Mouse (Mus musculus) heart, embryonic 14.5 days (tissue): ENCODE measurements around the gene Ano9. TPM values are rescaled to one million over a fixed set of nuclear protein-coding genes. Genes with fewer than 3 reads are reported as not detected.

ENCODE experiments used
- ATAC-seq: fragments of 200-750 bp; cut with Nextera tagmentation; 2 replicates; pipeline ENCODE4 v1.8.0; 2017; ENCODE audit warnings: low read depth, moderate TSS enrichment; ENCODE audit not compliant: insufficient number of reproducible peaks, insufficient read depth, low FRiP score
- H3K27ac ChIP-seq, 2 experiments: fragments of 200-500 bp in 1 of 2; fragments of 300-500 bp in 1 of 2; sonication (generic) in 1 of 2; replicated peaks in 1 of 2; 2 replicates each; pipeline ENCODE4 v1.5.1; 2012 to 2014; ENCODE audit warnings: low read depth in 2 of 2, low read length in 2 of 2, control low read depth in 1 of 2, mild to moderate bottlenecking in 1 of 2, mixed read lengths in 1 of 2; ENCODE audit not compliant: control insufficient read depth in 1 of 2, insufficient read depth in 1 of 2
- H3K27me3 ChIP-seq: fragments of 300-500 bp; sonication (generic); 2 replicates; pipeline ENCODE4 v1.6.1; 2014; ENCODE audit warnings: mild to moderate bottlenecking, low read length, control low read depth; ENCODE audit not compliant: control insufficient read depth, insufficient read depth
- H3K36me3 ChIP-seq: fragments of 300-500 bp; sonication (generic); 2 replicates; pipeline ENCODE4 v1.6.1; 2014; ENCODE audit warnings: mild to moderate bottlenecking, control low read depth, low read length, mixed read lengths; ENCODE audit not compliant: control insufficient read depth, insufficient read depth
- H3K4me1 ChIP-seq, 2 experiments: fragments of 200-500 bp in 1 of 2; fragments of 300-500 bp in 1 of 2; sonication (generic) in 1 of 2; 2 replicates each; pipeline ENCODE4 v1.6.1; 2012 to 2014; ENCODE audit warnings: low read length in 2 of 2, control low read depth in 1 of 2, mixed read lengths in 1 of 2; ENCODE audit not compliant: control insufficient read depth in 2 of 2, insufficient read depth in 2 of 2
- H3K4me2 ChIP-seq: fragments of 300-500 bp; sonication (generic); 2 replicates; pipeline ENCODE4 v1.6.1; 2014; ENCODE audit warnings: mild to moderate bottlenecking, low read length
- H3K4me3 ChIP-seq, 2 experiments: fragments of 200-500 bp in 1 of 2; fragments of 300-500 bp in 1 of 2; sonication (generic) in 1 of 2; 2 replicates each; pipeline ENCODE4 v1.5.1; 2012 to 2014; ENCODE audit warnings: low read length in 2 of 2, mild to moderate bottlenecking in 2 of 2, control low read depth in 1 of 2, low read depth in 1 of 2, moderate library complexity in 1 of 2; ENCODE audit not compliant: control insufficient read depth in 1 of 2, insufficient read depth in 1 of 2
- H3K9ac ChIP-seq: fragments of 300-500 bp; sonication (generic); 2 replicates; pipeline ENCODE4 v1.6.1; 2014; ENCODE audit warnings: mild to moderate bottlenecking, low read length
- H3K9me3 ChIP-seq: fragments of 300-500 bp; sonication (generic); 2 replicates; pipeline ENCODE4 v1.6.1; 2016; ENCODE audit warnings: low read length, control low read depth; ENCODE audit not compliant: control insufficient read depth
- WGBS: fragments of 180-500 bp; shearing (Covaris S2); extraction: QIAGEN DNeasy Blood & Tissue Kit; methylation state at CpG from one replicate; pipeline ENCODE4 v1.1.7; 2014; 5-methylcytosine and 5-hydroxymethylcytosine counted together
- polyA plus RNA-seq: library from polyadenylated mRNA; unstranded; fragments of >200 nt; fragmentation: Nextera tagmentation; extraction: Ambion mirVana; gene quantifications from 2 replicates; pipeline ENCODE4 v1.2.1, GENCODE M21; 2014

Gene Ano9
- polyA plus RNA-seq, 1 experiment from 2014 or later: 0.34 TPM

DNA sequence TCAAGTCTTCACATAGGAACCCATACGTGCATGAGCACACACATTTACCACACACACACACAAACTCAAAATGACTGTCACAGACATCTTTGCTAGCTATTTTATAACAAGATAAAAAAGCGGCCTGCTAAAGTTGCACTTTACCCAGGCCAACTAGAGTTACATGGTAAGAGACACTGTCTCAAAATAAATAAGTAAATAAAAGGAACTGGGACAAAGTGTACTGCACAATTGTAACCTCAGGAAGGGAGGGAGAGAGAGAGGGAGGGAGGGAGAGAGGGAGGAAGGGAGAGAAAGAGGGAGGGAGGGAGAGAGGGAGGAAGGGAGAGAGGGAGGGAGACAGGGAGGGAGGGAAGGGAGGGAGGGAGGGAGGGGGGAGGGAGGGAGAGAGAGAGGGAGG, 65.2 kb downstream of the Ano9 start:
- no peak overlapping the region for H3K4me3 ChIP-seq
- H3K4me1 ChIP-seq: peaks cover under 1 to 6% of the 10 kb centered on the region in 2 experiments; a peak in 3 of 4 replicates
- no peak overlapping the region for H3K9ac ChIP-seq
- no peaks in the 10 kb centered on the region for H3K36me3 ChIP-seq
- H3K9me3 ChIP-seq: 0 out of 2 replicates have a peak, but pooled peaks cover 2% of the 10 kb centered on the region
- H3K27ac ChIP-seq: no peak overlapping the region
- no peak for ATAC-seq
- WGBS: 72% methylated on average over 2 of the region's 2 CpGs
- no peak overlapping the region for H3K4me2 ChIP-seq
- no peaks in the 10 kb centered on the region; the same call in 1 of the 2 replicates for H3K27me3 ChIP-seq

DNA sequence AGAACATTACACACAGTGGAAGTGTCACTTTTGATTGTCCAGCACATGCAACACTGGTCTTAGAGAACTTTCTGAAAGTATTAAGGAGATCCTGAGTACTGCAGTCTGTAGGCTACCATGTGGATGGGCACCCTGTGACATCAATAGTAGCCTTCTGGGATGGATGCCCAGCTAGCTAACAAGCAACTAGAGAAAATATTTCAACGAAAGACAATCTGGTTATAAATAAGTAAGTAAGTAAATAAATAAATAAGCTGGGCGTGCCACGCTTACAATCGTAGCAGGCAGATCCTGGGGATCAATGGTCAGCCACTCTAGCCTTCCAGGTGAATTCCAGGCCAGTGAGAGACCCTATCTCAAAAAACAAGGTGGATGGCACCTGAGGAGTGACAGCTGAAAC, 65.6 kb downstream of the Ano9 start:
- Histone ChIP-seq H3K27me3 (no peaks in the 10 kb centered on the region; the same call in 1 of the 2 replicates), H3K27ac (no peak overlapping the region), H3K4me3 (no peak overlapping the region), H3K4me2 (no peak overlapping the region), H3K9ac (no peak overlapping the region), H3K9me3 (0 out of 2 replicates have a peak, but pooled peaks cover 2% of the 10 kb centered on the region), H3K4me1 (peaks cover 4 to 8% of the 10 kb centered on the region in 2 experiments; a peak in 3 of 4 replicates), H3K36me3 (no peaks in the 10 kb centered on the region)
- WGBS: 88% methylated on average over 4 of the region's 4 CpGs
- ATAC-seq: no peak

Other genes with a start within 250 kb of the Ano9 start
- 55.4 and 120 TPM in 2 replicates for gene Psmd13, start 235.8 kb downstream of the Ano9 start, polyA plus RNA-seq
- gene Sirt3, start 235.5 kb downstream of the Ano9 start, polyA plus RNA-seq: 48.4 and 57.2 TPM in 2 replicates
- 375 and 378 TPM in 2 replicates for gene Cox8b, start 217.4 kb downstream of the Ano9 start, polyA plus RNA-seq
- not detected in 2 replicates for gene Nlrp6, start 196.9 kb downstream of the Ano9 start, polyA plus RNA-seq
- gene Pgghg, start 176.4 kb downstream of the Ano9 start, polyA plus RNA-seq: 11.4 and 13.0 TPM in 2 replicates
- gene Ifitm5, start 167.5 kb downstream of the Ano9 start, polyA plus RNA-seq: 0.65 and 0.82 TPM in 2 replicates
- not detected in 2 replicates for gene Gm45717, start 161.9 kb downstream of the Ano9 start, polyA plus RNA-seq
- 615 and 692 TPM in 2 replicates for gene Ifitm2, start 161.8 kb downstream of the Ano9 start, polyA plus RNA-seq
- gene Ifitm1, start 150.6 kb downstream of the Ano9 start, polyA plus RNA-seq: 7.4 and 8.3 TPM in 2 replicates
- gene Ifitm3, start 107.0 kb downstream of the Ano9 start, polyA plus RNA-seq: 89.6 and 105 TPM in 2 replicates
- gene Ifitm6, start 99.9 kb downstream of the Ano9 start, polyA plus RNA-seq: 0.43 and 0.97 TPM in 2 replicates
- not detected in 2 replicates for gene Gm17387, start 88.7 kb downstream of the Ano9 start, polyA plus RNA-seq
- gene B4galnt4, start 56.7 kb downstream of the Ano9 start, polyA plus RNA-seq: 0.27 and 0.66 TPM in 2 replicates
- 0.23 TPM in 1 of 2 replicates, not detected in the other for gene Pkp3, start 39.6 kb downstream of the Ano9 start, polyA plus RNA-seq
- gene Sigirr, start 17.2 kb downstream of the Ano9 start, polyA plus RNA-seq: 2.8 TPM in 2 replicates
- 51.8 and 65.6 TPM in 2 replicates for gene Ptdss2, start 4.6 kb upstream of the Ano9 start, polyA plus RNA-seq
- gene Rnh1, start 55.1 kb upstream of the Ano9 start, polyA plus RNA-seq: 109 and 116 TPM in 2 replicates
- gene Hras, start 76.2 kb upstream of the Ano9 start, polyA plus RNA-seq: 93.9 and 96.7 TPM in 2 replicates
- 1.6 and 2.8 TPM in 2 replicates for gene Lrrc56, start 76.4 kb upstream of the Ano9 start, polyA plus RNA-seq
- 0.46 and 0.62 TPM in 2 replicates for gene Lmntd2, start 96.3 kb upstream of the Ano9 start, polyA plus RNA-seq
- gene Rassf7, start 98.1 kb upstream of the Ano9 start, polyA plus RNA-seq: 12.1 and 12.4 TPM in 2 replicates
- gene Phrf1, start 111.0 kb upstream of the Ano9 start, polyA plus RNA-seq: 41.3 and 44.4 TPM in 2 replicates
- gene Irf7, start 148.7 kb upstream of the Ano9 start, polyA plus RNA-seq: 2.8 and 4.7 TPM in 2 replicates
- gene Cdhr5, start 159.0 kb upstream of the Ano9 start, polyA plus RNA-seq: not detected in 2 replicates
- 1.6 and 2.3 TPM in 2 replicates for gene Sct, start 161.3 kb upstream of the Ano9 start, polyA plus RNA-seq
- not detected in 2 replicates for gene Drd4, start 174.2 kb upstream of the Ano9 start, polyA plus RNA-seq
- 36.9 and 42.1 TPM in 2 replicates for gene Deaf1, start 209.9 kb upstream of the Ano9 start, polyA plus RNA-seq
- gene Tmem80, start 209.9 kb upstream of the Ano9 start, polyA plus RNA-seq: 17.6 and 22.2 TPM in 2 replicates
- gene Eps8l2, start 221.1 kb upstream of the Ano9 start, polyA plus RNA-seq: 0.76 TPM in 1 of 2 replicates, not detected in the other